Mouse (Mus musculus): ENCODE measurements around the gene Daxx. TPM values are rescaled to one million over a fixed set of nuclear protein-coding genes. Genes with fewer than 3 reads are reported as not detected.
A peak's percentile ranks its signal among the peaks of the same experiment; 100 is the strongest.
"Not testable (repeated sequence)": the region's sequence is repeated elsewhere in the genome, so short reads cannot be mapped to it uniquely, and the experiment has no call there.

The Daxx gene
- polyA plus RNA-seq (2016; fragmentation: Nextera tagmentation; extraction: Ambion mirVana): 73.1 and 82.8 TPM in 2 replicates

DNA sequence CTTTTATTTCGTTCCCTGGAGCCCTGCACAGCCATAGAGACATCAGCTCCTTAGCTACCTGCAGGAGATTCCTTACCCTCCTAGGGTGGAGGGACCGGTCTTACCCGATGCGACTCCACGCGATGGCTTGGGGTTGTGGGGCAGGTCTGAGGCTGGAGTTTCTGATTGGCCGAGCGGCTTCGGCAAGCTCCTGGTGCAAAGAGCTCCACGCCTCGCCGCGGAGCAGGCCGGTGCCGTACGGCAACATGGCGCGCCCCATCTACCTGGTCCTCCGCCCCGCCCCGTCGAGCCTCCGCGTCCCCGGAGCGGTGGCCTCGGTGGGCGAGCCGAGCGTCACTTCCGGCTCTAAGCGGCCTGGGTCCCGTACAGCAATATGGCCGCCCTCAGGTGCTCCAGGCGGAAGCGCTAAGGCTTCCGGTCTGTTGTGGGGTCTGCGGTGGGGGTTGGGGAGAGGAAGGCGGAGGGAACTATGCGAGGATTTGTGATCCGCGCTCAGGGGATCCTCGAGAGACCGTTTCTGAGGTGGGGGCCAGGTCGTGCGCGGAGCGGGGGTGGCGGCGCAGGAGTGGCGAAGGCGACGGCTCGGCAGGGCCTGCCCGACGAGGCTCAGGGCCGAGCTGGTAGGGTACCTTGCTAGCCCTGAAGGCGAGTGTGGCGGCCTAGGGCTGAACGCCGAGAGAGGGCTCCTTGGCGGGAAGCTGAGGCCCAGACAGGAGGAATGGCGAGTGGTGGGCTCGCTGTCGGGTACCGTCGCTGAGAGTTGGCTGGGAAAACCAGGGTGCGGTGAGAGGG, at the start of gene Daxx:
TSS of gene Daxx (plus strand) at position 338 of the 792 bp plus-strand sequence.
- peaks cover 40% of the 10 kb centered on the region for H3K4me1 ChIP-seq (replicated peaks)

DNA sequence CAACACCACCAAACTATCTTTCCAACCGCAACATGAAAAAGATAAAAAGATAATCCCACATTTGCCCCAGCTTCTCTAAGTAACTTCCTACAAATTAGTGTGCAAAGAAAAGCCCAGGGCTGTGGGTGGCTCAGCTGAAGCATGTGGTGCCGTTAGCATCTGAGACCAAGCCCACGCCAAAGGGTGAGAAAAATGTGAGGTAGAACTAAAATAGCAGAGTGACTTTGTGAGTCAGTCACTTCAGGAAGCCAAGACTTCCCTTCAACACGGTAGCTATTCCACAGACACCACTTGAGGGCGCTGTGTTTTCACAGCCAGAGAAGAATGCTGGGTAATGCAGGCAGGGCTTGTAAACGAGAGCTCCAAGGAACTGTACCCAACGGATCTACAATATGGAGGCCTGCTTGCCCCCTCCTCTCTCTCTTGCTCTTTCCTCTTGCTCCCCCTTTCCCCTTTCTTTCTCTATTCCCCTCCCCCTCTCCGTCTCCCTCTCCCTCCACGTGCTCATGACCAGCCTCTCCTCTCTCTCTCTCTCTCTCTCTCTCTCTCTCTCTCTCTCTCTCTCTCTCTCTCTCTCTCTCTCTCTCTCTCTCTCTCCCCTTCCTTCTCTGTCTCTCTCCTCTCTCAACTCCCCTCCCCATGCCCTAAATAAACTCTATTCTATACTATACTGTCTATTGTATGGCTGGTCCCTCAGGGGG, 43.7 kb upstream of the Daxx start:
- WGBS: 49% methylated on average over 9 of the region's 9 CpGs
- Histone ChIP-seq H3K4me3 (no peak overlapping the region), H3K27ac (peak overlapping the region; percentile 59; the same call in 1 of the 2 replicates), H3K27me3 (ENCODE audit: insufficient read depth, poor library complexity, severe bottlenecking) (no peaks in the 10 kb centered on the region), H3K9me3 (no peaks in the 10 kb centered on the region), H3K4me1 (replicated peaks) (peaks cover 13% of the 10 kb centered on the region), H3K36me3 (no peaks in the 10 kb centered on the region)
- DNase-seq (ENCODE audit: low spot score): peak; percentile 47

More for the DNA sequence above, at the start of gene Daxx:
- peak within 1 kb of the TSS; percentile 92 for H3K27ac ChIP-seq
- DNase-seq (ENCODE audit: low spot score): peak; percentile 99
- H3K9me3 ChIP-seq: no peaks in the 10 kb centered on the region
- H3K27me3 ChIP-seq (ENCODE audit: insufficient read depth, poor library complexity, severe bottlenecking): no peaks in the 10 kb centered on the region
- peak within 1 kb of the TSS; percentile 95 for H3K4me3 ChIP-seq
- peaks cover 40% of the 10 kb centered on the region for H3K36me3 ChIP-seq
- under 1% methylated on average over 68 of the region's 68 CpGs for WGBS

DNA sequence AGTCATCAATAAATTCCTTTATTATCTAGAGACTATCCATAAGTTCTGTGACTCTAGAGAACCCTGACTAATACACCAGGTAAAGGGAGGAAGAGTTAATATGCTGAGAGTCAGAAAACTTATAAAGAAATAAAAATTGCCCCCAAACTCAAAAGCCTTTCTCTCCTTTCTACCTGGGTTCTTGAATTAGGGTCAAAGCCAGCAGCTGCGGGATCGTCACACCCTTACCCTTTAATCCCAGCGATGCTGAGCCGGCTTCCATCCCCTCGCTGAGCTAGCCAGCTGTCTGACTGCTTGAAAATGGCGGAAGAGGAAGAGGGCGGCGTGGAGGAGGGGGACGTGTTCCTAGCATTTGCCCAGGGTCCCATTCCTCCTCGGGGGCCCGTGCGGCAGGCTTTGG, 35.7 kb upstream of the Daxx start, which contains the start of gene Gm7029:
TSS of gene Gm7029 (plus strand) at position 301 of the 400 bp plus-strand sequence.
- H3K4me1 ChIP-seq (replicated peaks); H3K27me3 ChIP-seq (ENCODE audit: insufficient read depth, poor library complexity, severe bottlenecking); H3K27ac ChIP-seq; H3K4me3 ChIP-seq; DNase-seq (ENCODE audit: low spot score); H3K9me3 ChIP-seq: not testable (repeated sequence)
- H3K36me3 ChIP-seq: peaks cover 42% of the 10 kb centered on the region
- WGBS: 82% methylated on average over 5 of the region's 12 CpGs

DNA sequence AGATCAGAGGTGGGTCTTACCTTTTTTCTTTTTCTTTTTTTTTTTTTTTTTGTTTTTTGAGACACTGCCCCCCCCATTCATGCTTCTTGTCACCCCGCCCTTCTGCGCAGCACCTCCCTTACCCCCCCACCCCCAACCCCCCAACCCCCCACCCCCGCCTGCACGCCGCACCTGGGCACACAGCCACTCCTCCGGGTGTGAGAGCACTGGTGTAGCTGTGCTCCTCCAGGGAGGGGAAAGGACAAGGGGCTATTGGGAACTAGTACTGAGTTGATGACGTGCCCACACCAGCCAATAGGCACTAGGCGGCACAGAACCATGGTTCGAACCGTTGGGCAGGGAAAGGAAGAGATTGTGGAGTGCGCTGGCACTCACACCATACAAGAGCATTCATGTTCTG, 34.8 kb upstream of the Daxx start:
- H3K4me3 ChIP-seq: no peak overlapping the region
- no peaks in the 10 kb centered on the region for H3K9me3 ChIP-seq
- DNase-seq (ENCODE audit: low spot score): no peak
- H3K27ac ChIP-seq: no peak overlapping the region
- H3K36me3 ChIP-seq: peaks cover 51% of the 10 kb centered on the region
- 92% methylated on average over 10 of the region's 11 CpGs for WGBS
- no peaks in the 10 kb centered on the region for H3K27me3 ChIP-seq (ENCODE audit: insufficient read depth, poor library complexity, severe bottlenecking)
- no peaks in the 10 kb centered on the region for H3K4me1 ChIP-seq (replicated peaks)

DNA sequence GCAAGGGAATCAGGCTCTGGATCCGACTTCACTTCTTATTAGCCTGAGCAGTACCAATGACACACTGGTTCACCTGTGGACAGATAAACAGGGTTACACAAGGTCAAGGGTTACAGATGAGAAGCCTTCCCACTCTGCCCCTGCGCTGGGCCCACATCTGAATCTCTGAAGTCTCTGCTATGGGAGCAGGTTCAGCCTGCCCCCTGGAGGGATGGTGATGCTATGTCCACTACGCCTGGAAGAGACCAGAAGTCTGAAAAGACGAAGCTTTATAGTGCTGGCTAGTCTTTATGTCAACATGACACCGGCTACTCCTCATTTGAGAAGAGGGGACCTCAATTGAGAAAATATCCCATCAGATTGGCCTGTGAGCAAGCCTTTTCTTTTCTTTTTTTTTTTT, 33.4 kb upstream of the Daxx start:
- not testable (repeated sequence) for DNase-seq (ENCODE audit: low spot score); H3K27ac ChIP-seq; H3K9me3 ChIP-seq; H3K4me1 ChIP-seq (replicated peaks); H3K27me3 ChIP-seq (ENCODE audit: insufficient read depth, poor library complexity, severe bottlenecking); H3K4me3 ChIP-seq
- WGBS: 85% methylated on average over 5 of the region's 5 CpGs
- peaks cover 64% of the 10 kb centered on the region for H3K36me3 ChIP-seq

DNA sequence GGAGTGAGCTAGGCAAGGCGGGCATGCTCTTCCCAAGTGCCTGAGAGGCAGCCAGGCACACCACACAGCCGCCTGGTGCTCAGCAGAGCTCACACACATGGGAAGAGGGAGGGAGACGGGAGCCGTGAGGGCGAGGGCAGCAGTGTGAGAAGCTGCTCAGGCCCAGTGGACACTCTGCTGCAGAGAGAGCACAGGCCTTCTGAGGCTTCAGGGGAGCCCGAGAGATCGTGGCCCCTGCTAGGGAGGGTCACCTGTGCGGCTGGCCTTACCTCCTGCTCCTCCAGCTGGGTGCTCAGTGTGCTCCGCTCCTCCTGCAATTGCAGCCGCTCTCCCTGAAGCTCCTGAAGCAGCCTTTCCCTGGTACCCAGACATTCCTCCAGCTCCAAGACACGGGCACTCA, 24.9 kb upstream of the Daxx start:
- Histone ChIP-seq H3K4me1 (replicated peaks) (peaks cover 17% of the 10 kb centered on the region), H3K36me3 (peaks cover 74% of the 10 kb centered on the region)
- 90% methylated on average over 10 of the region's 11 CpGs for WGBS
- H3K9me3 ChIP-seq; DNase-seq (ENCODE audit: low spot score); H3K4me3 ChIP-seq; H3K27ac ChIP-seq; H3K27me3 ChIP-seq (ENCODE audit: insufficient read depth, poor library complexity, severe bottlenecking): not testable (repeated sequence)

DNA sequence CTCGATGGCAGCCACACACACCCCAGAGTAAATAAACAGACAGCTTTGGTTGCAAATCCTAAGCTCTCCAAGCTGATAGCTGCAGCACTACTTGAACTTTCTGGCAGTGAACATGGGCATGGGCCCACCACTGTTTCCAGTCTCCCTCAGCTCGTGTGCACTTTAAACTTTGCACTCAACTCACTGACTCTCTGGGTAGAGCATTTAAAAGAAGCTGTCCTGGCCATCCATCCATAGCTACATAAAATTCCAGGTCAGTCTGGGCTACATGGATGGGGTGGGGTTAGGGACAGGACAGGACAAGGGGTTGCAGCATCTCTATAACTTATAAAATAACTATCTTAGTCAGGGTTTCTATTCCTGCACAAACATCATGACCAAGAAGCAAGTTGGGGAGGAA, 21.4 kb upstream of the Daxx start:
- Histone ChIP-seq H3K36me3 (peaks cover 42% of the 10 kb centered on the region), H3K4me1 (replicated peaks) (peaks cover 18% of the 10 kb centered on the region)
- not testable (repeated sequence) for H3K27ac ChIP-seq; DNase-seq (ENCODE audit: low spot score); H3K4me3 ChIP-seq; H3K27me3 ChIP-seq (ENCODE audit: insufficient read depth, poor library complexity, severe bottlenecking); H3K9me3 ChIP-seq
- WGBS: 85% methylated on average over 2 of the region's 2 CpGs

DNA sequence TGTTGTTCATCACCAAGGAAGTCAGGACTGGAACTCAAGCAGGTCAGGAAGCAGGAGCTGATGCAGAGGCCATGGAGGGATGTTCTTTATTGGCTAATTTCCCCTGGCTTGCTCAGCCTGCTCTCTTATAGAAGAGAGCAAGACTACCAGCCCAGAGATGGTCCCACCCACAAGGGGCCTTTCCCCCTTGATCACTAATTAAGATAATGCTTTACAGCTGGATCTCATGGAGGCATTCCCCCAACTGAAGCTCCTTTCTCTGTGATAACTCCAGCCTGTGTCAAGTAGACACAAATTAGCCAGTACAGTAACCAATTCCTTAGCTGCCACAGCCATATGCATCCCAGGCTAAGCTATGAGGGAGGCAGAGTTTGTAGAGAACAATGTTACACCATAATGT, 21.0 kb upstream of the Daxx start:
- H3K4me3 ChIP-seq: peak overlapping the region; percentile 18; the same call in 1 of the 2 replicates
- peaks cover 18% of the 10 kb centered on the region for H3K4me1 ChIP-seq (replicated peaks)
- DNase-seq (ENCODE audit: low spot score); H3K27ac ChIP-seq; H3K9me3 ChIP-seq; H3K27me3 ChIP-seq (ENCODE audit: insufficient read depth, poor library complexity, severe bottlenecking): not testable (repeated sequence)
- H3K36me3 ChIP-seq: peaks cover 38% of the 10 kb centered on the region

DNA sequence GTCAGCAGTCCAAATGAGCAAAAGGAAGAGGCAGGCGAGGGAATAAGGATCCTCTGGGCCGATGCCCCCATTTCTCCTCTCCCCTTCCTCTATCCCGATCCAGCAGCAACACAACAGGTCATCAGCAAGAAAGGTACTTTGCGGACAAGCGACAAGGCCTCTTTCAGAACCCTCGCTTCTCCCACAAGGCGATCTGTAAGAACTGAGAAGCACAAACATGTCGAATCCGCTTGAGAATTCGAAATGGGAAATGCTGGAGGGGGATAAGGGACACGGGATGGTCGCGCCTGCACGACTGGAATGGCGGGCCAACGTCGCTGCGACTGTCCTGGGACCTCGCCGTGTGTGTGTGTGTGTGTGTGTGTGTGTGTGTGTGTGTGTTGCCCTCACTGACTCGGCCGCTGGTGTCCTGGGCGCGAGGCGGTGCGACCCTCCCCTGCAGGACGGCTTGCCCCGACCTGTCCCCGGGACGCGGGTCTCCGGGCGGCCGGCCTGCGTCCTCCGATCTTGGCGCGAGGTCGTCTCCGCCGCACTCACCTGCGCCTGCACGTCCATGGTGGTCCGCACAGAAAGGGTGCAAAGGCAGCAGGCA, 19.2 kb upstream of the Daxx start:
- DNase-seq (ENCODE audit: low spot score); H3K9me3 ChIP-seq; H3K27me3 ChIP-seq (ENCODE audit: insufficient read depth, poor library complexity, severe bottlenecking): not testable (repeated sequence)
- H3K27ac ChIP-seq: peak overlapping the region; percentile 93
- H3K36me3 ChIP-seq: peaks cover 21% of the 10 kb centered on the region
- WGBS: under 1% methylated on average over 44 of the region's 44 CpGs
- peak overlapping the region; percentile 70 for H3K4me3 ChIP-seq
- peaks cover 18% of the 10 kb centered on the region for H3K4me1 ChIP-seq (replicated peaks)

DNA sequence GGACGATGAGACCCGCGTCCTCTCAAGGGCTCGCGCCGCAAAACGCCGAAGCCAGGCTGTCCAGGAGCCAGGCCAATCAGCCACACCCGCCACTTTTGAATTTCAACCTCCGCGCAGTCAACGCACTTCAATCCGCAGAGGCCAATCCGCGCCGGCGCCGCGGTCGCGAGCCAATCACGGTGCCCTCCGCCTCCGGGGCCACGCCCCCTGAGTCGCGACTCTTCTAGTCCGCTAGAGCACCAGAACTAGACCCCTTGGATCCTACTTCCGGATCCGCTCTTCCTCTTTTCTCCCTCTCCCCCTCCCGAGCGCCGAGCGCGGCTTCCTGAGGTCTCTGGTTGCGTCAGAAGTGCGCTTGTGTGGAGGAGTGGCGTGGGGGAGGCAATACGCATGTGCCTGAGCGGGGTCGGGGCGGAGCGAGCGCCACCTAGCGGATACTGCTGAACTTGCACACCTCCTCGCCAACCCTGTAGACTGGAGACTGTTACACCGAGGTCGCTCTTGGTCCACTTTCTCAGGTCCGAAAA, 18.6 kb upstream of the Daxx start, which contains the start of gene Kifc1:
TSS of gene Kifc1 (minus strand) at position 129 of the 527 bp plus-strand sequence.
- Histone ChIP-seq H3K36me3 (peaks cover 15% of the 10 kb centered on the region), H3K9me3 (no peaks in the 10 kb centered on the region), H3K4me3 (peak within 1 kb of the TSS; percentile 70), H3K27ac (peak within 1 kb of the TSS; percentile 93), H3K27me3 (ENCODE audit: insufficient read depth, poor library complexity, severe bottlenecking) (no peaks in the 10 kb centered on the region), H3K4me1 (replicated peaks) (peaks cover 18% of the 10 kb centered on the region)
- DNase-seq (ENCODE audit: low spot score): peak; percentile 100
- under 1% methylated on average over 49 of the region's 49 CpGs for WGBS

DNA sequence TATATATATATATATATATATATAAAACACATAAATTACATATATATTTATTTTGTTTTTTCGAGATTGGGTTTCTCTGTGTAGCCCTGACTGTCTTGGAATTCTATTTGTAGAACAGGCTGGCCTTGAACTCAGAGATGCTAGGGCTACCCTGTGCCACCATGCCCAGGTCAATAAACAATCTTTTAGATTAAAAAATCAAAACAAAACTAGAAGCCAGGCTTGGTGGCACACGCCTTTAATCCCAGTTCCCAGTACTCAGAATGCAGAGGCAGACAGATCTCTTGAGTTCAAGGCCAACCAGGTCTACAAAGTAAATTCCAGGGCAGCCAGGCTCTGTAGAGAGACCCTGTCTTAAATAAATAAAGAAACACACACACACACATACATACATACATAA, 17.9 kb upstream of the Daxx start:
- H3K27me3 ChIP-seq (ENCODE audit: insufficient read depth, poor library complexity, severe bottlenecking): no peaks in the 10 kb centered on the region
- no peak for DNase-seq (ENCODE audit: low spot score)
- 67% methylated on average over 2 of the region's 2 CpGs for WGBS

DNA sequence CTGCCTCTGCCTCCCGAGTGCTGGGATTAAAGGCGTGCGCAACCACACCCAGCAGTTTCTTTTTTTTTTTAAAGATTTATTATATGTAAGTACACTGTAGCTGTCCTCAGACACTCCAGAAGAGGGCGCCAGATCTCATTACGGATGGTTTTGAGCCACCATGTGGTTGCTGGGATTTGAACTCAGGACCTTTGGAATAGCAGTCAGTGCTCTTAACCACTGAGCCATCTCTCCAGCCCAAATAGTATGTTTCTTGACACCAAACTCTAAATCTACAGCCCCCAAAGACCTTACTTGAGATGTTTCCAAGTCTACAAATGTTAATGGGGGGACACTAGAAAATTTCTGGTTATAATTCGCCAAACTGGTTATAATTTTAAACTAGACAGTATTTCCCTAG, 17.3 kb upstream of the Daxx start:
- 66% methylated on average over 6 of the region's 6 CpGs for WGBS

More for the DNA sequence above, 17.9 kb upstream of the Daxx start:
- Histone ChIP-seq H3K4me3 (no peak overlapping the region), H3K36me3 (peaks cover 8% of the 10 kb centered on the region), H3K27ac (no peak overlapping the region), H3K9me3 (no peaks in the 10 kb centered on the region), H3K4me1 (replicated peaks) (peaks cover 18% of the 10 kb centered on the region)

More for the DNA sequence above, 17.3 kb upstream of the Daxx start:
- H3K4me3 ChIP-seq; H3K9me3 ChIP-seq; DNase-seq (ENCODE audit: low spot score); H3K27me3 ChIP-seq (ENCODE audit: insufficient read depth, poor library complexity, severe bottlenecking); H3K36me3 ChIP-seq; H3K27ac ChIP-seq: not testable (repeated sequence)
- H3K4me1 ChIP-seq (replicated peaks): peaks cover 18% of the 10 kb centered on the region
